Mouse (Mus musculus) left cerebral cortex, adult 8-10 months (tissue): ENCODE data around the gene Lgals7. TPM values are rescaled to one million over a fixed set of nuclear protein-coding genes. Genes with fewer than 3 reads are reported as not detected.
A peak's percentile ranks its signal among the peaks of the same experiment; 100 is the strongest.

ENCODE experiments used
- DNase-seq, 2 experiments: peaks; one replicate each; pipeline ENCODE4 v3.0.0; 2022; ENCODE audit warnings: low spot score in 2 of 2
- total RNA-seq, 4 experiments: library from RNA; stranded (reverse); gene quantifications; 2 replicates each; pipeline ENCODE4 v1.2.4; 2022

Gene Lgals7
- not detected for total RNA-seq

GRCm38 (mm10) chr7:28863540-28863939 lies at the start of gene Lgals7:
Gene Lgals7 (plus strand): TSS chr7:28863853.
- no peak for DNase-seq

- DNase-seq, result no peak
These were observed 49.2 kb upstream of the Lgals7 start for GRCm38 (mm10) chr7:28814306-28815034.

GRCm38 (mm10) chr7:28815230-28815629 lies 48.4 kb upstream of the Lgals7 start:
- no peak for DNase-seq

GRCm38 (mm10) chr7:28816201-28816600 lies 47.5 kb upstream of the Lgals7 start:
- no peak for DNase-seq

- DNase-seq, result no peak
These were observed 46.7 kb upstream of the Lgals7 start for GRCm38 (mm10) chr7:28816920-28817319.

GRCm38 (mm10) chr7:28817524-28817923 lies 46.1 kb upstream of the Lgals7 start:
- no peak for DNase-seq

- no peak for DNase-seq
These were observed 45.7 kb upstream of the Lgals7 start for GRCm38 (mm10) chr7:28817957-28818356.

- no peak for DNase-seq
These were observed 45.2 kb upstream of the Lgals7 start for GRCm38 (mm10) chr7:28818436-28818835.

GRCm38 (mm10) chr7:28818861-28819452 lies 44.7 kb upstream of the Lgals7 start:
- no peak for DNase-seq

- no peak for DNase-seq
These were observed 44.1 kb upstream of the Lgals7 start for GRCm38 (mm10) chr7:28819571-28819970.

- no peak for DNase-seq
These were observed 43.0 kb upstream of the Lgals7 start for GRCm38 (mm10) chr7:28820358-28821260.

GRCm38 (mm10) chr7:28821261-28821831 lies 42.3 kb upstream of the Lgals7 start:
- DNase-seq, result peak in 1 of 2 experiments; percentile 80

GRCm38 (mm10) chr7:28822556-28822955 lies 41.1 kb upstream of the Lgals7 start:
- no peak for DNase-seq

GRCm38 (mm10) chr7:28822993-28823903 lies 40.4 kb upstream of the Lgals7 start:
- DNase-seq, result no peak

- DNase-seq, result no peak
These were observed 39.7 kb upstream of the Lgals7 start for GRCm38 (mm10) chr7:28823932-28824331.

- peak; percentile 78 to 81 for DNase-seq
These were observed 38.5 kb upstream of the Lgals7 start, which contains the start of gene Ech1 for GRCm38 (mm10) chr7:28824941-28825685. Gene Ech1 (plus strand): TSS chr7:28825217.

GRCm38 (mm10) chr7:28825686-28826401 lies 37.8 kb upstream of the Lgals7 start:
- no peak for DNase-seq

GRCm38 (mm10) chr7:28826402-28826772 lies 37.3 kb upstream of the Lgals7 start:
- DNase-seq, result no peak

- peak in 1 of 2 experiments; percentile 70 for DNase-seq
These were observed 36.3 kb upstream of the Lgals7 start for GRCm38 (mm10) chr7:28827338-28827737.
